Mouse (Mus musculus): ENCODE results near the gene Eif4e3. TPM values are rescaled to one million over a fixed set of nuclear protein-coding genes. Genes with fewer than 3 reads are reported as not detected.
A peak's percentile ranks its signal among the peaks of the same experiment; 100 is the strongest.

Eif4e3 gene
- 20.2 and 21.1 TPM in 2 replicates for polyA plus RNA-seq (2012; rRNA removed)

GRCm38 (mm10) chr6:99666318-99667171 is at the start of gene Eif4e3, which contains the start of gene Gm20696:
Eif4e3 (minus strand) TSS chr6:99666771.
Gm20696 (minus strand) TSS chr6:99666797.
- no peak for DNase-seq (ENCODE audit: extremely low spot score in 1 of 2, low spot score in 1 of 2)

- no peak for DNase-seq (ENCODE audit: extremely low spot score in 1 of 2, low spot score in 1 of 2)
Measured at GRCm38 (mm10) chr6:99715913-99716312, 49.3 kb upstream of the Eif4e3 start.

GRCm38 (mm10) chr6:99715191-99715590 is 48.6 kb upstream of the Eif4e3 start:
- no peak for DNase-seq (ENCODE audit: extremely low spot score in 1 of 2, low spot score in 1 of 2)

- DNase-seq (ENCODE audit: extremely low spot score in 1 of 2, low spot score in 1 of 2) = no peak
Measured at GRCm38 (mm10) chr6:99713256-99713655, 46.7 kb upstream of the Eif4e3 start.

GRCm38 (mm10) chr6:99711576-99712101 is 45.1 kb upstream of the Eif4e3 start:
- no peak for DNase-seq (ENCODE audit: extremely low spot score in 1 of 2, low spot score in 1 of 2)

- DNase-seq (ENCODE audit: extremely low spot score in 1 of 2, low spot score in 1 of 2) = no peak
Measured at GRCm38 (mm10) chr6:99700484-99700883, 33.9 kb upstream of the Eif4e3 start.

GRCm38 (mm10) chr6:99692916-99693841 is 26.6 kb upstream of the Eif4e3 start:
- peak in 1 of 2 experiments; percentile 24 for DNase-seq (ENCODE audit: extremely low spot score in 1 of 2, low spot score in 1 of 2)

GRCm38 (mm10) chr6:99692206-99692915 is 25.8 kb upstream of the Eif4e3 start, which contains the start of gene Gpr27:
Gpr27 (plus strand) TSS chr6:99692679.
- peak in 1 of 2 experiments; percentile 49 for DNase-seq (ENCODE audit: extremely low spot score in 1 of 2, low spot score in 1 of 2)

GRCm38 (mm10) chr6:99691666-99692205 is 25.2 kb upstream of the Eif4e3 start:
- DNase-seq (ENCODE audit: extremely low spot score in 1 of 2, low spot score in 1 of 2) = no peak

GRCm38 (mm10) chr6:99688513-99688912 is 21.9 kb upstream of the Eif4e3 start:
- no peak for DNase-seq (ENCODE audit: extremely low spot score in 1 of 2, low spot score in 1 of 2)

- DNase-seq (ENCODE audit: extremely low spot score in 1 of 2, low spot score in 1 of 2) = no peak
Measured at GRCm38 (mm10) chr6:99684899-99685298, 18.3 kb upstream of the Eif4e3 start.

GRCm38 (mm10) chr6:99683974-99684373 is 17.4 kb upstream of the Eif4e3 start:
- no peak for DNase-seq (ENCODE audit: extremely low spot score in 1 of 2, low spot score in 1 of 2)

GRCm38 (mm10) chr6:99678108-99678507 is 11.5 kb upstream of the Eif4e3 start:
- no peak for DNase-seq (ENCODE audit: extremely low spot score in 1 of 2, low spot score in 1 of 2)

GRCm38 (mm10) chr6:99677325-99677724 is 10.8 kb upstream of the Eif4e3 start:
- DNase-seq (ENCODE audit: extremely low spot score in 1 of 2, low spot score in 1 of 2) = no peak

- DNase-seq (ENCODE audit: extremely low spot score in 1 of 2, low spot score in 1 of 2) = no peak
Measured at GRCm38 (mm10) chr6:99674482-99674881, 7.9 kb upstream of the Eif4e3 start.

- DNase-seq (ENCODE audit: extremely low spot score in 1 of 2, low spot score in 1 of 2) = no peak
Measured at GRCm38 (mm10) chr6:99671768-99672167, 5.2 kb upstream of the Eif4e3 start.

- DNase-seq (ENCODE audit: extremely low spot score in 1 of 2, low spot score in 1 of 2) = peak; percentile 52 to 80
Measured at GRCm38 (mm10) chr6:99670481-99671119, 4.0 kb upstream of the Eif4e3 start.

GRCm38 (mm10) chr6:99669481-99670325 is 3.1 kb upstream of the Eif4e3 start:
- DNase-seq (ENCODE audit: extremely low spot score in 1 of 2, low spot score in 1 of 2) = peak; percentile 69 to 82

Measured in frontal cortex, adult 2 months (tissue).